Mouse (Mus musculus) ES-Bruce4 (cell line): ENCODE measurements at regions not wholly inside any gene's neighbourhood (a gene's known extent, or its start where the extent isn't known, plus 50 kb on each side); places are given as distances from the start of the nearest gene placed in this dataset.

ENCODE experiments used
- H3K27ac ChIP-seq: 2 replicates; pipeline ENCODE4 v1.5.1; 2012; ENCODE audit warnings: low read length, inconsistent platforms; ENCODE audit not compliant: insufficient read depth
- H3K27me3 ChIP-seq: 2 replicates; pipeline ENCODE4 v1.6.1; 2012; ENCODE audit warnings: mild to moderate bottlenecking, low read length, inconsistent platforms; ENCODE audit not compliant: control insufficient read depth, poor library complexity, insufficient read depth, severe bottlenecking
- H3K36me3 ChIP-seq: 2 replicates; pipeline ENCODE4 v1.6.1; 2012; ENCODE audit warnings: inconsistent platforms, mild to moderate bottlenecking, low read length, moderate library complexity; ENCODE audit not compliant: control insufficient read depth, poor library complexity, insufficient read depth, severe bottlenecking
- H3K4me1 ChIP-seq: one replicate; pipeline ENCODE4 v1.8.1; 2011; ENCODE audit warnings: low read length; ENCODE audit not compliant: control insufficient read depth, insufficient read depth
- H3K4me3 ChIP-seq: 2 replicates; pipeline ENCODE4 v1.5.1; 2011; ENCODE audit warnings: low read depth, mild to moderate bottlenecking, low read length
- H3K9ac ChIP-seq: 2 replicates; pipeline ENCODE4 v1.6.1; 2012; ENCODE audit warnings: low read depth, mild to moderate bottlenecking, inconsistent platforms; ENCODE audit not compliant: poor library complexity, severe bottlenecking
- H3K9me3 ChIP-seq: replicated peaks from 2 replicates; pipeline ENCODE4 v1.6.1; 2012; ENCODE audit warnings: mild to moderate bottlenecking, low read length, inconsistent platforms; ENCODE audit not compliant: control insufficient read depth, poor library complexity, insufficient read depth, severe bottlenecking
- CTCF ChIP-seq: IDR thresholded peaks from one replicate; pipeline ENCODE4 v1.8.1; 2011; ENCODE audit warnings: low read depth, low read length
- EP300 ChIP-seq: IDR thresholded peaks from 2 replicates; pipeline ENCODE4 v1.6.1; 2011; ENCODE audit warnings: low read depth, low read length; ENCODE audit not compliant: insufficient read depth
- POLR2A ChIP-seq: IDR thresholded peaks from one replicate; pipeline ENCODE4 v1.8.1; 2011; ENCODE audit warnings: low read length; ENCODE audit not compliant: insufficient read depth

GRCm38 (mm10) chr11:84672841-84673473 lies 146.4 kb downstream of the Mrm1 start:
- H3K4me3 ChIP-seq = no peak overlapping the region
- H3K36me3 ChIP-seq = no peaks in the 10 kb centered on the region
- H3K27me3 ChIP-seq = no peaks in the 10 kb centered on the region
- no peak overlapping the region for H3K9ac ChIP-seq
- H3K27ac ChIP-seq = no peak overlapping the region
- TF ChIP-seq EP300 = no peak
- TF ChIP-seq CTCF = no peak
- TF ChIP-seq POLR2A = no peak
- no peaks in the 10 kb centered on the region for H3K9me3 ChIP-seq
- no peaks in the 10 kb centered on the region for H3K4me1 ChIP-seq

GRCm38 (mm10) chr11:84671585-84671984 lies 146.2 kb upstream of the Lhx1 start:
- Histone ChIP-seq H3K27ac (no peak overlapping the region), H3K36me3 (no peaks in the 10 kb centered on the region), H3K4me3 (no peak overlapping the region), H3K9me3 (no peaks in the 10 kb centered on the region), H3K4me1 (no peaks in the 10 kb centered on the region), H3K9ac (no peak overlapping the region), H3K27me3 (no peaks in the 10 kb centered on the region)
- TF ChIP-seq CTCF (no peak), POLR2A (no peak), EP300 (no peak)

GRCm38 (mm10) chr11:84667711-84668110 lies 142.4 kb upstream of the Lhx1 start:
- H3K27ac ChIP-seq = no peak overlapping the region
- H3K4me3 ChIP-seq = no peak overlapping the region
- no peaks in the 10 kb centered on the region for H3K27me3 ChIP-seq
- no peaks in the 10 kb centered on the region for H3K36me3 ChIP-seq
- no peaks in the 10 kb centered on the region for H3K4me1 ChIP-seq
- no peak overlapping the region for H3K9ac ChIP-seq
- TF ChIP-seq CTCF = no peak
- TF ChIP-seq POLR2A = no peak
- no peak for TF ChIP-seq EP300
- no peaks in the 10 kb centered on the region for H3K9me3 ChIP-seq

GRCm38 (mm10) chr11:84664258-84664657 lies 138.9 kb upstream of the Lhx1 start:
- H3K9ac ChIP-seq = no peak overlapping the region
- no peak overlapping the region for H3K4me3 ChIP-seq
- H3K4me1 ChIP-seq = no peaks in the 10 kb centered on the region
- no peaks in the 10 kb centered on the region for H3K36me3 ChIP-seq
- H3K9me3 ChIP-seq = no peaks in the 10 kb centered on the region
- H3K27me3 ChIP-seq = no peaks in the 10 kb centered on the region
- no peak overlapping the region for H3K27ac ChIP-seq
- TF ChIP-seq CTCF (no peak), POLR2A (no peak), EP300 (no peak)

- TF ChIP-seq EP300 = no peak
- TF ChIP-seq CTCF = no peak
- TF ChIP-seq POLR2A = no peak
- H3K4me1 ChIP-seq = no peaks in the 10 kb centered on the region
- H3K9ac ChIP-seq = no peak overlapping the region
- H3K36me3 ChIP-seq = no peaks in the 10 kb centered on the region
- H3K9me3 ChIP-seq = no peaks in the 10 kb centered on the region
- H3K4me3 ChIP-seq = no peak overlapping the region
- H3K27ac ChIP-seq = no peak overlapping the region
- no peaks in the 10 kb centered on the region for H3K27me3 ChIP-seq
Observed at GRCm38 (mm10) chr11:84661981-84662380, 136.6 kb upstream of the Lhx1 start.

- Histone ChIP-seq H3K4me1 (no peaks in the 10 kb centered on the region), H3K9ac (no peak overlapping the region), H3K36me3 (no peaks in the 10 kb centered on the region), H3K4me3 (no peak overlapping the region), H3K27ac (no peak overlapping the region), H3K9me3 (no peaks in the 10 kb centered on the region), H3K27me3 (no peaks in the 10 kb centered on the region)
- TF ChIP-seq CTCF (no peak), EP300 (no peak), POLR2A (no peak)
Observed at GRCm38 (mm10) chr11:84660877-84661276, 135.5 kb upstream of the Lhx1 start.
